Mouse (Mus musculus): ENCODE results near the gene Aloxe3. TPM values are rescaled to one million over a fixed set of nuclear protein-coding genes. Genes with fewer than 3 reads are reported as not detected.

Gene Aloxe3
- polyA plus RNA-seq, 1 experiment, result 0.14 TPM

DNA sequence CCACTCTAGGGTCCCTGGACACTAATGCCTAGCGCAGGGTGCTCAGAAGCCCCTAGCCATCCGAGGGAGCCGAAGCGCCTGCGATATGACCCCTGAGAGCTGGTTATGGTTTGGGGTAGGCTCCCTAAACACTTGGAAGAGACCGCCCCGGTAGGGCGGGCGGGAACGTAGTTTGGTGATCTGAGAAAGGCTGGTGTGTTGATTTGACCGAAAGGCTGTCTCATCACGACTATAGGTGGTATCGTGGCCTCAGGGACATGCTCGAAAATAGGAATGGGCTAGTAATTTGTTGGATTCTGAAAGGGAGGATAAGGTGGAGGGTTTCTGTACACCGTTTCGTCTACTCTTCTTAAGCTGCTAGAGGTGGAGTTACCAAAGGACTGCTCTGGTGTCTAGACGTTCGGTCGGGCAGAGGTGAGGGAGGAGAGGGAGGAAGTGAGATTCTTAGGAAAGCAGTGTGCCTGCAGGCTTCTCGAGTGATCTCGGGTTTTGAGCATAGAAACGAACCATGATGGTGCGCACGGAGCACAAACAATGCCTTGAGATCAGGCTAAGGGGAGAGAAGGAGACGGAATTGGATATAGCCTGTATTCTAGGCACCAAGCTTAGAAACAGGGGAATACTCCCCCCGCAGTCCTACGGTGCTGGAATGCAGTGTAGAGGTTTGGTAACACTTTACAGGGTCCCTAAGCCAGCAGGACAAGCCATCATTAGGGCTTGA, 30.0 kb upstream of the Aloxe3 start:
- Histone ChIP-seq H3K4me3 (ENCODE audit: insufficient read depth, poor library complexity, severe bottlenecking) (peak overlapping the region; percentile 32), H3K79me3 (ENCODE audit: low read depth) (peaks cover 3% of the 10 kb centered on the region), H3K27me3 (ENCODE audit: control insufficient read depth, insufficient read depth, insufficient read length) (no peaks in the 10 kb centered on the region), H3ac (ENCODE audit: control insufficient read depth, insufficient read length, low read depth) (peak overlapping the region; percentile 63), H3K36me3 (ENCODE audit: control insufficient read depth, insufficient read depth) (peaks cover 17% of the 10 kb centered on the region), H3K79me2 (ENCODE audit: control insufficient read depth, insufficient read depth) (peaks cover 29% of the 10 kb centered on the region)
- TF ChIP-seq CTCF (IDR thresholded peaks at IDR 0.05; ENCODE audit: control insufficient read depth, insufficient read depth, insufficient read length) (no peak), CEBPB (IDR thresholded peaks at IDR 0.05; ENCODE audit: low read depth) (no peak), MAX (IDR thresholded peaks at IDR 0.05) (no peak), USF1 (IDR thresholded peaks at IDR 0.05; ENCODE audit: low read depth) (no peak), FOSL1 (IDR thresholded peaks at IDR 0.05; ENCODE audit: insufficient read depth, low read length, poor library complexity, severe bottlenecking) (no peak), MYOG (IDR thresholded peaks at IDR 0.05; ENCODE audit: control insufficient read depth, extremely low read depth, insufficient read length) (no peak), MYOD1 (IDR thresholded peaks at IDR 0.05; ENCODE audit: control insufficient read depth, insufficient read length, low read depth) (no peak)

DNA sequence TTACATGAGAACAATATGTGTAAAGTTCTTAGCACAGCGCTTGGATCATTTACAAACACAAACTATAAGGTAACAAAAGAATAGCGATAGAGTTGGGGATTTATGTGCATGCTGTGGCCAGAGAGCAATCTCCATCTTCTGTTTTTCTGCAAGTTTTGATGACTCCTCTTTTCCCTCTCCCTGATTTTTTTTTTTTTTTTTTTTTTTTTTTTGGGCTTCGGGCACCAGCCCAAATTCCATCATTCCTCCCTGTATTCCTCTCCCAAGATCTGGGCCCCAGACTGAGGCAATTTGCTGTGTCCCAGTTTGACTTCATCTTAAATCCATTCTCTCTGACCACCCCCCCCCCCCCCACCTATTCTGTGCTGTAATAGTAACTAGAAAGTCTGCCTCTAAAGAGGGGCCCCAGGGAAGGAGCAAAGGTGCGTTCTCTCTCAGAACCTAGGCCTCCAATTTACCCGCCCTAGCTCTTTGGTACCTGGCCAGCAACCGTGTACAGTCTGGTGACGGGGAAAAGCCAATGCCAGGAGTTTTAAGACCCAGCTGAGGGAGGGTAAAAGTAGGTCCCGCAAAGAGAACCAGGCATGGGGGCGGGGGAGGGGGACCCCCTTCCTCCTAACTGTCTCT, 29.2 kb upstream of the Aloxe3 start:
- TF ChIP-seq CTCF (IDR thresholded peaks at IDR 0.05; ENCODE audit: control insufficient read depth, insufficient read depth, insufficient read length) (no peak), CEBPB (IDR thresholded peaks at IDR 0.05; ENCODE audit: low read depth) (no peak), USF1 (IDR thresholded peaks at IDR 0.05; ENCODE audit: low read depth) (no peak), MYOD1 (IDR thresholded peaks at IDR 0.05; ENCODE audit: control insufficient read depth, insufficient read length, low read depth) (no peak), MYOG (IDR thresholded peaks at IDR 0.05; ENCODE audit: control insufficient read depth, extremely low read depth, insufficient read length) (no peak), FOSL1 (IDR thresholded peaks at IDR 0.05; ENCODE audit: insufficient read depth, low read length, poor library complexity, severe bottlenecking) (no peak), MAX (IDR thresholded peaks at IDR 0.05) (no peak)

DNA sequence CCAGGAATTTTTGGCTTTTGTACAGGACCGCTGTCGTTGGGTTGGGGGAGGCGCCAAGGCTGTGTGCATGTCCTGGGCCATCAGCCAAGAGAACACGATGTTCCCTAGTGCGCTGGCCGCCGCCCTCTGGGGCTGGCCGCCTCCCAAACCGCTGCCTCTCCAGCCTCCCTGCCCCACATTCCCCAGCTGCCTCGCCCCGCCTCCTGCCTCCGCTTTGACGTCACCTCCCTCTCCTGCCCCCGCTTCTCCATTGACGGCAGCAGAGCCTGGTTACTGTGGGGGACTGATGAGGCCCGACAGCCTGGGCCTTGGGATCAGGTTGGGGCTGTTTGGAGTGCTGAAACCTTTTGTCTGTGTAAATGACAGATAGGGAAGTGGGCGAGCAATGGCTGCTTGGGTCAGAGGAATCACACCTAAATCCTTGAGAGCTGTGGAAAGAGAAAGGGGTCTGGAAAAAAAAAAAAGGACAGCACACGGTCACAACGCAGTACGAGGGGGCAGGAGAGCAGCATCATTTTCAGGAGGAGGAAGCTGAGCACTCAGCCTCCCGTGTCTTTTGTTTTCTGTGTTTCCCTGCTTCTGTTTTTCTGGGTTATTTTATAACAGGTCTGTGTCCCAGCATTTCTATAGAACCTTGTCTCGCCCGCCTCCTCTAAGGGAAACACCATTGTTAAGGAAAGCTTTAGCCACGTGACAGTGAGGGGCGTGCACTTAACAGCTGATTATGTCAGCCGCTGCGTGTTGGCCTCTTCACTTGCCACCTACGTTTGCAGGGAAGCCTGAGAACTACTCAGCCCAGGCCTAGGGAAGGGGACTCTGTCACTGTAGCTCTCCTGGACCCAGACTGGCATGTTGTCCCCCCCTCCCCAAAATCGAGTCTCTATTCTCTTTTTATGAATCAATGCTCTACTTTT, 28.5 kb upstream of the Aloxe3 start:
- Histone ChIP-seq H3ac (ENCODE audit: control insufficient read depth, insufficient read length, low read depth) (peak overlapping the region; percentile 43), H3K27me3 (ENCODE audit: control insufficient read depth, insufficient read depth, insufficient read length) (no peaks in the 10 kb centered on the region), H3K79me3 (ENCODE audit: low read depth) (peaks cover 3% of the 10 kb centered on the region), H3K4me3 (ENCODE audit: insufficient read depth, poor library complexity, severe bottlenecking) (peak overlapping the region; percentile 2), H3K79me2 (ENCODE audit: control insufficient read depth, insufficient read depth) (peaks cover 25% of the 10 kb centered on the region), H3K36me3 (ENCODE audit: control insufficient read depth, insufficient read depth) (peaks cover 16% of the 10 kb centered on the region)
- TF ChIP-seq CEBPB (IDR thresholded peaks at IDR 0.05; ENCODE audit: low read depth) (no peak), CTCF (IDR thresholded peaks at IDR 0.05; ENCODE audit: control insufficient read depth, insufficient read depth, insufficient read length) (no peak), MAX (IDR thresholded peaks at IDR 0.05) (peak; percentile 96), USF1 (IDR thresholded peaks at IDR 0.05; ENCODE audit: low read depth) (peak; percentile 96), FOSL1 (IDR thresholded peaks at IDR 0.05; ENCODE audit: insufficient read depth, low read length, poor library complexity, severe bottlenecking) (no peak), MYOG (IDR thresholded peaks at IDR 0.05; ENCODE audit: control insufficient read depth, extremely low read depth, insufficient read length) (no peak), MYOD1 (IDR thresholded peaks at IDR 0.05; ENCODE audit: control insufficient read depth, insufficient read length, low read depth) (peak; percentile 35)

More for the DNA sequence above, 29.2 kb upstream of the Aloxe3 start:
- peaks cover 29% of the 10 kb centered on the region for H3K79me2 ChIP-seq (ENCODE audit: control insufficient read depth, insufficient read depth)
- H3K79me3 ChIP-seq (ENCODE audit: low read depth), result peaks cover 3% of the 10 kb centered on the region
- peak overlapping the region; percentile 12 for H3K4me3 ChIP-seq (ENCODE audit: insufficient read depth, poor library complexity, severe bottlenecking)
- no peaks in the 10 kb centered on the region for H3K27me3 ChIP-seq (ENCODE audit: control insufficient read depth, insufficient read depth, insufficient read length)
- peaks cover 17% of the 10 kb centered on the region for H3K36me3 ChIP-seq (ENCODE audit: control insufficient read depth, insufficient read depth)
- H3ac ChIP-seq (ENCODE audit: control insufficient read depth, insufficient read length, low read depth), result peak overlapping the region; percentile 43

DNA sequence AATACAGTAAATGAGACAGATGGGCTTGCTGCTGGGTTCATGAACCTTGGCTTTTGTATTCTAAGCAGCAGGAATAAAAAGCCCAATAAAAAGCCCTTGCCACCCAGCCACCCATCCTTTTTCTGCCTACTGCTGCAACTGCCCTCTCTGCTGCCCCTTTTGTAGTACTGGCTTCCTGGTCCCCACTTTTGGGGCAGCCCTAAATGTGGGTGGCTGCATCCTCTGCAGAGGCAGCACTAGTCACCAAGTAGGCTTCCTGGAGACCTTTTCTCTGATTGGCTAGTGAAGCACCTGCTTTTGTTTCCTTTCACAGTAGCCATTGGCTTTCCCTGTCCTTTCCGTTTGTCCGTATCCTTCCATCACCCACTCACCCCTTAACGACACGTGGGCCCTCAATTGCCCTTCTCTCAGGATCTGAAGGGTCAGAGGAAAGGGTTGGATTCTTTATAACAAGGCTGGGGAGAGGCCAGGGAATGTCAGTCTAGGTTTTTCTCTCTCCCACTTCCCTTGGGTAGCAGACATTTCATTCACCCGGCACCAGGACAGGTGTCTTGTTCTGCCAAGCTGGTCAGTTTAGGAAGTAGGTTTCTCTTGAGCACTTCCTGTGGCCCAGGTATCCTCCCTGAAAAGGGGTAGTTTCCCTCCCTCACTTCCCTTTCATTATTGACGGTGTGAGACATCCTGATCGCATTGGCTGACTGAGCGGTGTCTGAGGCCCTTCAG, 27.5 kb upstream of the Aloxe3 start:
- Histone ChIP-seq H3K27me3 (ENCODE audit: control insufficient read depth, insufficient read depth, insufficient read length) (no peaks in the 10 kb centered on the region), H3K36me3 (ENCODE audit: control insufficient read depth, insufficient read depth) (peaks cover 20% of the 10 kb centered on the region), H3K4me3 (ENCODE audit: insufficient read depth, poor library complexity, severe bottlenecking) (no peak overlapping the region), H3ac (ENCODE audit: control insufficient read depth, insufficient read length, low read depth) (no peak overlapping the region), H3K79me2 (ENCODE audit: control insufficient read depth, insufficient read depth) (peaks cover 25% of the 10 kb centered on the region), H3K79me3 (ENCODE audit: low read depth) (peaks cover 3% of the 10 kb centered on the region)
- TF ChIP-seq MAX (IDR thresholded peaks at IDR 0.05), result no peak
- no peak for TF ChIP-seq CEBPB (IDR thresholded peaks at IDR 0.05; ENCODE audit: low read depth)
- no peak for TF ChIP-seq CTCF (IDR thresholded peaks at IDR 0.05; ENCODE audit: control insufficient read depth, insufficient read depth, insufficient read length)
- no peak for TF ChIP-seq MYOD1 (IDR thresholded peaks at IDR 0.05; ENCODE audit: control insufficient read depth, insufficient read length, low read depth)
- no peak for TF ChIP-seq MYOG (IDR thresholded peaks at IDR 0.05; ENCODE audit: control insufficient read depth, extremely low read depth, insufficient read length)
- TF ChIP-seq FOSL1 (IDR thresholded peaks at IDR 0.05; ENCODE audit: insufficient read depth, low read length, poor library complexity, severe bottlenecking), result no peak
- TF ChIP-seq USF1 (IDR thresholded peaks at IDR 0.05; ENCODE audit: low read depth), result no peak

Data from C2C12 (cell line).